Mouse (Mus musculus): Measurements from ENCODE around the gene Mob2.

Gene Mob2

DNA sequence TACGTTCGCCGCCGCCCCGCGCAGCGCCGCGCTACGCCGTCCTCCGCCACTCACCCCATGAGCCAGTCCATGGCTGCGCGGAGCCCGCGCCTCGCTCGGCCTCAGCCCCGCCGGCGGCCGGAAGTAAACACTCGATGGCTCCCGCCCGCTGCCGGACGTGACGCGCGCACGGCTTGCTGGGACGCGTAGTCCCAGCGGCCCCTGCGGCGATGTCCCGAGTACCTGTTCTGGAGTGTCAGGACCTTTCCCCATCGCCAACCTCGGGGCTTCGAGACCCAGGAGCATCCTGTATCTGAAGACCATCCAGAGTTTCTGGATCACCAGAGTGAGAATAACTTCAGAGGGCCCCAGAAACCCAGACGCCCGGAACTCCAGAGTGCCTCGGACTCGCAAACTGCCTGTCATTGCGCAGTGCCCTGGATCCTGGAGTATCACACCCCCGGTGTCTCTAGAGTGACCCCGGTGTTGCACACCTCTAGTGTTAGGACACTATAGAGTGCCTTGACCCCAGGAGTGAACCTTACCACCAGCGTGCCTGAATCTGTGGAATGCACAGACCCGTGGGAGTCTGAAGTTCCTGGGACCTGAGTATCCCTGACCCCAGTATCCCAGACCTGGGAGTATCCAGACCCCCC is at the start of gene Mob2:
Mob2 (minus strand) TSS at position 135 of the 635 bp plus-strand sequence.
- DNase-seq, result peak; percentile 93

DNA sequence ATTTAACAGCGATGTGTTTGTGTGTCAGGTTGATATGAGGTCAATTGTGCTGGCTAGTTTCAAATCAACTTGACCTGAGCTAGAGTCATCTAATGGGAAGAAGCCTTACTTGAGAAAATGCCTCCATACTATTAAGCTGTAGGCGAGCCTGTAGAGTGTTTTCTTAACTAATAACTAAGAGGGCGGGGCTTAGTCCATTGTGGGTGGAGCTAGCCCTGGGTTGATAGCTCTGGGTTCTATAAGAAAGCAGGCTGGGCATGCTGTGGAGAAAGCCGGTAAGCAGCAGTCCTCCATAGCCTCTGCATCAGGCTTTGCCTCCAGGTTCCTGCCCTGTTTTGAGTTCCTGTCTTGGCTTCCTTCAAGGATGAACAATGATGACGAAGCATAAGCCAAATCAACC is 43.9 kb upstream of the Mob2 start:
- no peak for DNase-seq

DNA sequence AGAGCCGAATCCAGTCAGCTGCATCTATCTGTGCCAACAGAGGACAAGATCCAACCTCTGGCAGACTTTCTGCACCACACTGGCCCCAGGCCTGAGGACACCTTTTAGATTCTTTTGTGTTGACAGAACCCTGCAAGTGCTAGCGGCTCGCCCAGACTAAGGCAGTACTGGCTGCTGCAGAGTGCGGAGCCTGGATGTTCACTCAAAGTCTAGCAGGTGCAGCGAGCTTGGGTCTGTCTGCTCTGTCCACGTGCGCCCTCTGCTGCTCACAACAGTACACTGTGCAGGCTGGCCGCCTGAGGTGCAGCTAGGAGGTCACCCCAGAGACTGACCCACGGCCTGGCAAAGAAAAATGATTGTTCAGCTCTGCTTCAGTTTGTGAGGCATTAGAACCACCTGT is 36.9 kb upstream of the Mob2 start:
- peak; percentile 85 for DNase-seq

DNA sequence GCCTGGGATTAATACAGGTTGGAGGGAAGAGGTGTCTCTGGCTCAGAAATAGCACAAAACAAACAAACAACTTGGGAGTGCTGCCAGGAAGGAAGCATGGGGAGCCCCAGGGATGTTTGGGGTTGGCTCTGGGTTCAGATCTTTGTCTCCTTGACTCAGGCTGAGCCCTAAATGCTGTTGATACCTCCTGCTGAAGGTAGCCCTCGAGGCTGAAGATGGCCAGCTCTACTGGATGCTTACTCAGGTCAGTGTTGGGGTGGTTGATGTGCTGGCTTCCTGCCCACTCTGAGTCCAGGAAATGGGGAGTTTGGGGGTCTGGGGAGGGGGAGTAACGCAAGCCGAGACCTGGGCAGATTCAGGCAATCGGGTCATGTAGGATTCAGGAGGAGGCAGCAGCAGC is 35.8 kb upstream of the Mob2 start:
- no peak for DNase-seq

DNA sequence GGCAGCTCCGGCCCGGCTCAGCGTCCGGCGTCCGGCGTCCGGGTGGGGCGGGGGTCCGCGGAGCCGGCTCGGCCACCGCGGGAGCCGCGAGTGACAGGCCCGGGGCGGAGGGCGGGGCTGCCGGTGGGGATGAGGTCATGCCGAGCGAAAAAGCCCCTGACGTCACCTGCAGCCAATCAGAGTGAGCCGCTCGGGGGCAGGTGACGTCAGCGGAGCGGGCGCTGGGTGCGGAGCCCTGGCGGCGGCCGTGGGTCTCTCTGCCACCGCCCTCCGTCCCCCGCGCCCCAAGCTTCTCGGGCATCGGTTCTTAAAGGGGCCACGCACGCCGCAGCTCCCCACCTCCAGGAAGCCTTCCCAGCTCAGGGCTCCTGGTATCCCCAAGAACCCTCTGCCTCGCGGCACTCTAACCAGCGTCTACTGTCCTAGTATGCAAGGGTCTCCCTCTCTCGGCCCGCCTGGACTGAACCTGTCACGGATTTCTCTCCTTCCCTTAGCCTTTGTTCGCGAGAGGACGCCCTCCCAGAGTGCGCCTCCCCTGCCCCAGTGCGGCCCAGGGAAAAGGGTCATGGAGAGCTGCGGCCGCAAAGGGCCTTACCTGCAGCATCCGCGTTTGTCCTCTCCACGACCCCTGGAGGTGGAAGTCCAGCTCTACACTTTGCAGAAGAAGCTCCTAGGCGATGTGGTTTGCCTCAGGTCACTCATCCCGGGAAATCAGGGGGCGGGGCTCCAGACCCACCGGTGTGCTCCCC is 34.5 kb upstream of the Mob2 start, which contains the start of gene Dusp8:
Dusp8 (minus strand) TSS at position 661 of the 749 bp plus-strand sequence.
- DNase-seq, result peak; percentile 95

DNA sequence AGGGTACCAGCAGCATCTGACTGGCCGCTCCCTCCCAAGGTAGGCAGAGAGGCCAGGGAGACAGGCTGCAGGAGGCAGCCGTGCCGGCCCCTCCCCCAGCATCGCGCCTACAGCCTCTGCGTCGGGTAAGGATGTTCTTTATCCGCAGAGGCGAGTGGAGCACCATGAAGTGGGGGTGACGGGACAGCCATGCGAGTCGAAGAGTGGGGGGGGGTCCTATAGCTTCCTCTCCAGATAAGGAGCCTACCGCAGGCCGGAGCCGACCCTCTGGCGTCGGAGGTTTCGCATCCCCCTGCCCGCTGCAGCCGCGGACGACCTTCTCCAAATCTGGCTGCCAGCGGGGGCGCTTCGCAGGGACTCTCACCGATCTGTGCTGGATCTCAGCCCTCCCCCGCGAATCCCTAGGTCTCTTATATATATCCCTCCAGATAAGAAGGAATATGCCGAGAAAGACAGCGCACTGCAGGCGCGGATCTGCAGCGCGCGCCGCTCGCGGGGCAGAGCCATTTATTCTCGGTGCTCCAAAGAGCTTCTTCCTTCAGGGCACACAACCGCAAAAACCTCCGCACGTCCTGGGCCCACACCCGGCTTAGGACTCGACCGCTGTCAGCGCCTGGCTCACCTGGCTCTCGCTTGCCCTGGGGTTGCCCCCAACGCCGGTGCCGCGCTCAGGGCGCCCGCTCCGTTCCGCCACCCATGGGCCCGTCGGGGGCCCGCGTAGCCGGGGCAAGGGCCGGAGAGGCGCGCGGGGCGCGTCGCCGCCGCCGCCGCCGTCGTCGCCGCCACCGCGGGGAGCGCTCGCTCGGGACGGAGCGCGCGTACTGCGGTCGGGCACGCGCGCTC is 33.7 kb upstream of the Mob2 start:
- DNase-seq, result peak; percentile 49

DNA sequence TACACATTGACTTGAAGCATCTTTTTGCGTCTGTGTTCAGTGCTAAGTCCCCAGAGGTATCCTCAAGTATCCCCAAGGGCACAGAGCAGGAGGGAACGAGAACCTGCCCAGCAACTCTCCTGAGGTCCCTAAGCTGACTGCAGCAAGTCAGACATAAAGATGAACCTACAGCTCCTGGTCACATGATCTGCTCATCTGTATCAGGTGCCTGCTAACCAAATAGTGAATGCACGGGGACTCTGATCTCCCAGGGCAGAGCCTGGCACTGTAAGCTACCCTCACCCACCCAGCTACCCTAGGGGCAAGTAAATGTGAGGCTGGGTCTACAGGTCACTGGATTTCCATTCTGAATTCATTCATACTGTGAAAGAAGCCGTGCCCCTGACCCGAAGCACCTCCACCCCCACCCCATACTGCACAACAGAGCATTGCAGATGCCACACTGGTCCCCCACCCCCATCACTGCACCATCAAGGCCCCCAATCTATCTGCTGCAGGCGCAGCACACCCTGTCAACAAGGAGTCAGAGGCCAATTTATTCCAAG is 32.9 kb upstream of the Mob2 start:
- no peak for DNase-seq

DNA sequence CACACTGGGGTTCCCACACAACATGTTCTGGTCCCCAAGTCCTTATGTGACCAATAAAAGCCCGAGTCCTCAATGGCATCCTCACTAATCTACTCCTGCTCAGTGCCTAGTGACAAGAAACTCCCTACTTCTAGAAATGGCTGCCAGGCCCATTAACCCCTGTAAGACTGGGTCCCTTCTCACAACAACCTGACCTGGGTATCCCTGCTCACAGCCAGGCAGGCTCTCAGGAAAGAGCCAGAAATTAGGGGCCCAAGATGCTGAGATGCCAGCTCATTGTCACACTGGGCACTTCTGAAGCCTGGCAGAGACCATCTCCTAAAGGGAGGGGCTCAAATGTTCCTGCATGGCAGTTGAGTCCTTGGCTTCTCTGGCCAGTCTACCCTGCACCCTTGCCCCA is 32.1 kb upstream of the Mob2 start:
- DNase-seq, result no peak

DNA sequence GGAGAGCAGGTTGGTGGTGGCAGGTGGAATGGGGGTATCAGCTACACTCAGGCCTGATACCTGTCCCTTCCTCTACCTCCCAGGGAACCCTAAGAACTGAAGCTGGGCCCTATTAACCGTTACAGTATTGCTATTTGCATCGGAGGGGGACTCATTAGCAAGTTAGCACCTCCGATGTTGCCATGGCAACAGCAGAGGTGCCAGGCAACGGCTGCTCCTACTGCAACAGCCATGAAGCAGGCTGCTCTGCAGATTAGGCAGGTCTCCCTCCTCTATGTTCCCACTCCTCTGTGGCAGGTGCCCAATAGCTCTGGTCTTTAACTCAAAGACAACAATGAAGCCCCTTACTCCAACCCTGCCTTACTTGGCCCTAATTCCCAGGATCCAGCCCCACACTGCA is 31.0 kb upstream of the Mob2 start:
- DNase-seq, result no peak

DNA sequence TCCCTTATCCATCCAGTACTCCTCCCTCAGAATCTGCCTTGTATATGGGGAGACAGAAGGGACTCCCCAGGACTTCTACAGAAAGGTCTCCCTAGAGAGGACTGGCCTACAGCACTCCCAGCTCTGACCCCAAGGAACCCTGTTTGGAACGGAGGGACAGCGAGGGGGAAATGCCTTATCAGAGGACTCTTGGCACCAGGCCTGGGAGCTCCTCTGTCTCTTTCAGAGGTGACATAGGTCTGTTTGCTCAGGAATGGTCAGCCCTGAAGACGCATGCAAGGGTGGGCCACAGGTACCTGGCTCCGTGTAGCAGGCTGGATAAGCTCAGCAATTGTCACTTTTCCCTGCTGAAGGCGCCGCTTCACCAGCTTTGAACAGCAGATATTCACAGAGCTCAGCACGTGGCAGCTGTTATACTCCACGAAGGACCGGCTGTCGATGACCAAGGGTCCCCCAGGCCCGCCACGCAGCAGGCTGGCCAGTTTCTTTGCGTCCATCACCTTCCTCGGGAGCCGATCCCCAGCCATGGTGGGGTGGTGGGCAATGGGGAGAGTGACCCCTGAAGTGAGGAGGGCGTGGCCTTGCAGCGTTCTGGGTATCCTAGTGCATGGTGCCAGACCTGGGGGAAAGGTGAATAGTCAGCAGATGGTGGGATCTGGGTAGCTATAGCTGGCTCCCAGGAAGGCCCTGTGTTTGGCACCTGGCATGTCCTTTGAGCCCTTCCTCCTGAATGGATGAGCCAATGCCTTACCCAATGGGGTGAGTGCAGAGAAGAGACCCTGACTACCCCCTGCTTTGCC is 29.0 kb upstream of the Mob2 start:
- no peak for DNase-seq

DNA sequence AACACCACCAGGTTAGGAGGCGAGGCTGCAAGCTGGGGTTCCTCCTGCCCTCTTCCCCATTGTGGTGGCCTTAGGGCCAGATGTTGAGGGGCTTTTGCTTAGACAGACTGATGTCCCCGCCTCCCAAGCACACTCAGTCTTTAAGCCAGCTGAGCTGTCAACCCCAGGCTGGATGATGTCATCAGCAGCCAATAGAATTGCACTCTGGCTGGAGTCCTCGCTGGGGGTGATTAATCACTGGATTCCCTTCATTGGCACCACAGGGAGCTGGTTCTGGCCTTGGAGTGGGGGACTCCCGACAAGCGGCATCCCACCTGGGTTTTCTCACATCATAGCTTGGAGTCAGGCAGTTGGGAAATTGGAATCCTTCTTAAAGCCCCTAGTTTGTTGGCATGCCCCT is 28.0 kb upstream of the Mob2 start:
- peak; percentile 74 for DNase-seq

DNA sequence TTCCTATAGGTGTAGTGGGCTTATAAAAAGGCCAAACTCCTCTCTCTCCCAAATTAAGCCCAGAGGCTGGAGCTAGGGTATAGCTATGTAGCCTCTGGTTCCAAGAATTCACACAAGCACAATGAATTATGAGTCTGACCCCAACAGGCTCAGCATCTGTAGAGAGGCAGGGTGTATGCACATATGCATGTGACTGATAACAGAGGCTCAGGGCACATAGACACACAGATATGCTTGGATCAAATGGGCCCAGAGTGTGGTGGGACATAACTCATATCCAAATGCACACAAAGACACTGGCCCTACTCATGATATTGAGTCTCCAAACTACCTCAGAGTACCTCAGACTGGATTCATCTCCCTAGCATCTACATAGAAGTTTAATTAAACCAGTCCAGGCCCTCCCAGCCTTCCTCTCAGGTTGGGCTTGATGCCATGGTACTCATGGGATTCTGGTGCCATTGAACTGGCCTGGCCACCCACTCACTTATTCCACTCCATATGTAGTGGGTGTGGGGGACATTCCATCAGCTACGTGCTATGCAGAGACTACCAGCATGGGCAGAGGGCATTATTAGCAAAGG is 26.3 kb upstream of the Mob2 start:
- DNase-seq, result no peak

DNA sequence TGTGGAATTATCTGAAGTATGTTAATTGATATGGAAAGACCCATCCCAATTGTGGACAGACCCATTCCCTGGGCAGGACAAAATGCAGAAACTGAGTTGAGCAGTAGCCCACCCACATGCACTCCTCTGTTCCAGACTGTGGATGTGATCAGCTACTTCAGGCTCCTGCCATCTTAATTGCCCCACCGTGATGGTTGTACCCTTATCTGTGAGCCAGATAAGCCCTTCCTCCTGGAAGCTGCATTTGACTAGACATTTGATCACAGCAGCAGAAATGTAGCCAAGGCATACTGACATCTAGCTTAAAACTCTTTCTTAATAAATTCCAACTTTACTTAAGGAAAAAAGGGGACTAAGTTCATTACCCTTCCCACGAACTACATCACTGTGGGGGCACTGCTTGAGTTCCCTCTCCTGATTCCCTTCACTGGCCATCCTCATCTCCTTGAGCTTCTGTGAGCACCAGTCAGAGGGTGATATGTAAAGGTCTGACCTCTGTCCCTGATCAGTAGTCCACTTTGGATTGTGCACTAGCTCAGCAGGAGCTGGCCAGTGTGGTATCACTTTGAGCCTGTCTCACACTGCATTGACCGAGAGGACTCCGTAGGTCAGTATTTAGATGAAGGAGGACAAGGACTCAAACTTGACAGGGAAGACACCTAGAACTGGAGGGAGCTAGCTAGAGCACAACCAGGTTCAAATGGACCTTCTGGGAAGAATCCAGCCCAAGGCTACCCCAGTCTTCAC is 25.5 kb upstream of the Mob2 start:
- DNase-seq, result no peak

DNA sequence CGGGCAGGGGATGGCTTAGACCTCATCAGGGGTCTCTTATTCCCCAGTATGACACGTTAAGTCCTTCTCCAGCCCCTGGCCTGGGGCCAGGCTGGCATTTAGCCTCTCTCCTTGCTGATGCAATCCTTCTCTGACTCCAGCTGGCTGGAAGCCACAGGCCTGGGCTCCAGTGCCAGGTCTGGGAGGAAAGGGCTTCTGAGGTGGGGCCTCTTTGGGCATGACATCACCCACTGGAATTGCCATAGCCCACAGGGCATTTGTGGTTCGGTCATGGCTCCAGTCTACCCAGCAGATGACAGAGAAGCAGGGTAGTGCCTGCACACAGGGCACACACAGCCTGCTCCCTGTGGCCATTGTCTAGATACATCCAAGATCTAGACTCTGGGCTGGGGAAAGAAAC is 24.0 kb upstream of the Mob2 start:
- peak; percentile 91 for DNase-seq

DNA sequence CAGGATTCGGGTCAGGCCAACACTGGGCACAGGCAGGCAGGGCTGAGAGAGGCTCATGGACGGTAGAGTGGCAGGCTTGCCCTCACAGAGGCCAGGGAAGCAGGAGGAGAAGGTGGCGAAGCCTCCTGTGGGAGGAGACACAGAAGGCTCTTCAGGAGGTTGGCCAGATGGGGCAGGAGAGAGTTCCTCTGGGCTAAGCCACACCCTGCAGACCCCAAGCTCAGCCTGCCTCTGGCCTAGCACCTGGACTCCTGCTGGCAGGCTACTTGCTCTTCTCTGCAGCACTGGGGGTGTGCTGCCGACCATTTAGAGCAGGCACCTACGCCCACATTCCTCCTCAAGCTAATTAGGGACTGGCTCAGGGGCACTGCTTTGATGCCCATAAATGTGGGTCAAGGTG is 23.5 kb upstream of the Mob2 start:
- peak; percentile 52 for DNase-seq

DNA sequence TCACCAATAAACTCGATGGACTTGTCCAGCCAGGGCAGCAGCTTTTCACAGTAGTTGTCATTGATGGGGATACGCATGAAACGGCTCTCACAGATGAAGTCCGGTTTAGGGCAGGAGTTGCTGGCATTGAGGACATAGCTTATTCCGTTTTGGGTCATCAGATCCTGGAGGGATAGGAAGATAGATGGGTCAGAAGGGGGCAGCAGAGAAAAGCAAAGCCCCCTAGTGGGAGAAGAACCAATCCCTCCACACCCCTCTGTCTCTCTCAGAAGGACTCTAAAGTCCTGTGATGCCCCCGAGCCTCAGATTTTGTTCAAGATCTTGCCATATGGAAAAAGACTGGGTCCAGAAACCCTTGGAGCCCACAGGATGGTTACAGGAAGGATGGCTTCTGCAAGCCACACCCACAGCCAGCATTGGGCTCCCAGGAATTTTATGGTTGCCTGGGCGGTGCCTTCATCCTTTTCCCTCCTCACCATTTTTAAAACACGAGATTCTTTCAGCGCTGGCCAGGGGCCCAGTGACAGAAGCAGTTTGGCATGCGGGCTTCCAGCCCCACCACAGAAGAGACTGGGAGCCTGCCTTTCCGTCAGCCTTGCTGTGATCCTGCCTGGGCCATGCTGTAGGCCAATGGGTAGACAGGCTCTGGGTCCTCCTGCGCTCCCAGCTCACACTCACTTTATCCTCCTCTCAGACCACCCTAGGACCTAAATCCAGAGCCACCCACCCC is 22.9 kb upstream of the Mob2 start:
- peak; percentile 87 for DNase-seq

DNA sequence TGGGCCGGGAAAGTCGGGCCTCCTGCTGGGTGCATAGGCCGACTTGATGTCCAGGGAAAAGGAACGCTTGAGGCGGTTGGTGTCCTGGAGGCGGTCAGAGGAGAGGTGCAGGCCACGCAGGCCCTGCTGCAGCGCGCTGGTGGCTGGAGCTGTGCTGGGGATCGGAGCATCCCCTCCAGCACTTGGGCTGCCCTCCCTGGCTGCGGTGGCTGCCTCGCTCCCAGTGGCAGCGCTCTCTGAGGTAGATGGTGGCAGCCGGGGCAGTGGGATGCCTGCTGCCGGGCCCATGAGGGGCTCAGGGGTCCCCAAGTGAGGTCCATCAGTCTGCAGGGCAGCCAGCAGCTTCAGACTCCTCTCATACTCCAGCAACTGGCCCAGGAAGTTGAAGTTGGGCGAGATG is 21.7 kb upstream of the Mob2 start:
- DNase-seq, result no peak

DNA sequence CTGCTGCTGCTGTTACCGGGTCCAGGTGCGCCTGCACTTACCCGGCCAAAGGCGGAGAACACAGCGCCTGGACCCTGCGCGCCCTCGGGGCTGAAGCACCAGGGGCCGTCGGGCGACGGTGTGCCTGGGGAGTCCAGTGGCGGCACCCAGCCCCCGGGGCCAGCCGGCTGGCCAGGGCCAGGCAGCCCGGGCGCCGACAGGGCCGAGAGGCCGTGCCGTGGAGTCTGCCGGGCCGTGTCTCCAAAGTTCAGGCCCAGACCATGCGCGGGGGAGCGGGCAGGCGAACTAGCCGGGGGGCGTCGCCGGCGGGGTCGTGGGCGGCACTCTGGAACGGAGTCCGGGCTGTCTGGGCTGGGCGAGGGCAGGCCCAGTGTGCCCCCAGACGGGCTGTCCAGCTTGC is 21.3 kb upstream of the Mob2 start:
- DNase-seq, result no peak

DNA sequence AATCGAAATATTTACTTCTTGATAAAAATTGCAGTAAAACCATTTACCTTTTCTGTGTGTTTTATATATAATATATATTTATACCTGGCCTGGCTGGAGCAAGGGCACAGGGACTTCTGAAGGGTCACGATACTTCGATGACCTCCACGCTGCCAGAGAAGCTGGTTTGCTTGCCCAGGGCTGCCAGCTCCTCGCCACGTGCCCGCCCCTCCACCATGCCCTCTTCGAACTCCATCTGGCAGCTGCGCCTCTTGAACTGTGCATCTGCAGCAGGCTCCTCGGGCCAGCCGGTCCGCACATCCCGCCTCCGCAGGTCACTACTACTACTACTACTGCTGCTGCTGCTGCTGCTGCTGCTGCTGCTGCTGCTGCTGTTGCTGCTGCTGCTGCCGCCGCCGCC is 20.9 kb upstream of the Mob2 start:
- DNase-seq, result no peak

DNA sequence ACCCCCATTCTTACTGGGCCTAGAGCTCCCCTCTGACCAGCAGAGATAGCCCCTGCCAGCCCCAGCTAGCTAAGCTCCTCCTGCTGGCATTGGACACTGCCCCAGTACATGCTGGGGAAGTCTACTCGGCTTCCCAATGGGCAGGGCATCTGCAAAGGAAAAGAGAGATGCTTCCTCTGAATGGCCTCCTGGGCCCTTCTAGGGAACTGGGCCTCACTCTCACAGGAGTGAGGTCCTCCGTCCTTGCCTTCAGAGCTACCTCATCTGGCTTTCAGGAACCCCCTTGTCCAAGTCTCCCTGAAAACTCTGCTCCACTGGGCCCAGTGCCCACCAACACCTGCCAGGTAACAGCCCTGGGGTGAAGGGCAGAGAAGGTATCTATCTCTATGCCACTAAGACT is 20.0 kb upstream of the Mob2 start:
- no peak for DNase-seq

DNA sequence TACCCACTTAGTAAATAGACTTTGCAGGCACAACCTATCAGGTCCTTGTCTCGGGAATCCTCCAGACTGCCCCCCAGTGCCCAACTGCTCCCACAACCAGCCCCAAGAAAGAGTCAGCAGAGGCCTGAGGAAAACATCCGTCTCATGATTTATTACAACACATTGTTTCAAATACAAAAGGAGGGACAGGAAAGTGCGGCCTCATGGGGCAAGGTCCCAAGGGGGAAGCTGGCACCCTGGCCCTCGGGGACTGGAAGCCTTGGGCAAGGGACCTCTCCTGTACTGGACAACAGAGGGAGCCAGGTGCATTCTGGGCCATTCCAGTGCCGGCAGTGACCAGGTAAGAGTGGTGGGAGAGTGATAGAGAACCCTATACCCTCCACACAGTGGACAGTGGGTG is 18.5 kb upstream of the Mob2 start:
- DNase-seq, result peak; percentile 61

Data from lung, postnatal 10 days (tissue).